Mouse (Mus musculus) erythroblast, embryonic 14.5 days (primary cell): ENCODE results near the gene Tmem132c. TPM values are rescaled to one million over a fixed set of nuclear protein-coding genes. Genes with fewer than 3 reads are reported as not detected.
"Not testable (repeated sequence)": the region's sequence is repeated elsewhere in the genome, so short reads cannot be mapped to it uniquely, and the experiment has no call there.

Source experiments
- H3K27me3 ChIP-seq: 2 replicates; pipeline ENCODE4 v1.6.1; 2012; ENCODE audit warnings: inconsistent platforms; ENCODE audit not compliant: control insufficient read depth
- H3K36me3 ChIP-seq: 2 replicates; pipeline ENCODE4 v1.6.1; 2012; ENCODE audit warnings: mild to moderate bottlenecking, inconsistent platforms; ENCODE audit not compliant: control insufficient read depth
- H3K4me1 ChIP-seq: 2 replicates; pipeline ENCODE4 v1.6.1; 2012; ENCODE audit warnings: inconsistent platforms; ENCODE audit not compliant: control insufficient read depth
- H3K4me3 ChIP-seq: replicated peaks from 2 replicates; pipeline ENCODE3; 2012; ENCODE audit warnings: moderate library complexity, mild to moderate bottlenecking, inconsistent platforms
- H3K9me3 ChIP-seq: 2 replicates; pipeline ENCODE4 v1.6.1; 2012; ENCODE audit warnings: low read length, inconsistent platforms, mixed read lengths; ENCODE audit not compliant: control insufficient read depth
- GATA1 ChIP-seq: IDR thresholded peaks from 2 replicates; pipeline ENCODE4 v1.6.1; 2012; ENCODE audit warnings: low read length, inconsistent platforms, mixed read lengths
- TAL1 ChIP-seq: IDR thresholded peaks from 3 replicates; pipeline ENCODE4 v1.6.1; 2012; ENCODE audit warnings: low read length, inconsistent platforms, mixed read lengths
- polyA plus RNA-seq: library from polyadenylated mRNA; stranded (reverse); fragments of >175 nt; gene quantifications from 2 replicates; pipeline ENCODE4 v1.2.3, GENCODE M21; 2012

Gene Tmem132c
- polyA plus RNA-seq, 1 experiment: not detected

DNA sequence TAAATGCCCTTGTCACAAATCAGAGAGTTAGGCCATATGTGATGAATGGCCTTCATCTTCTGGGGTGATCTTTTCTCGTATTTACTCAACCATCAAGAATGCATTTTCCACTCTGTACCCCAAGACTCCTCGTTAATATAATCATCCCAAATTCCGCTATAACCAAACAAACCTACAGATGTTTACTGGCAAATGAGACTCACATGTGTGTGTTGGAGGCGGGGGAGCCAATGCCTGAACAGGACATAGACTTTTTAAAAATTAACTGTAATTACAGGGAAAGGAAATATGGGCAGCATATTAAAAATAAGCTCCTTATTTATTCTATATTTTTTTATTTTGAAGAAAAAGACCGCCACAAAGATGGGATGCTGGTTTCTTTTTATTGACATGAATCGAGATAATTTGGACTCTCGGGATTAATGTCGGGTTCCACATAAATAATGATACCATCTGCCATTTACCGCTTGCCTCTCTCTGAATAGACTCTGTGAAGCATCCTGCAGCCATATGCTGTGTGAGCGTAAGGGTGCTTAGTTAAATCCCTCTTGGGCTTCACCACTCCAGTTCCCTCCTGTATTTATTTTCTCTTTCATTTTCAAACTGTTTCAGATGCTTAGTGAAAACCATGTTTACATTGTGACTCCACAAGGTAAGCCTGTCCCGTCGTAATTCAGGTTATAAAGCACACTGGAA is 105.6 kb downstream of the Tmem132c start:
- H3K27me3 ChIP-seq: no peaks in the 10 kb centered on the region
- TF ChIP-seq GATA1 (no peak), TAL1 (no peak)
- no peaks in the 10 kb centered on the region for H3K4me1 ChIP-seq
- H3K9me3 ChIP-seq: peaks cover 52% of the 10 kb centered on the region
- no peak overlapping the region for H3K4me3 ChIP-seq
- no peaks in the 10 kb centered on the region for H3K36me3 ChIP-seq

DNA sequence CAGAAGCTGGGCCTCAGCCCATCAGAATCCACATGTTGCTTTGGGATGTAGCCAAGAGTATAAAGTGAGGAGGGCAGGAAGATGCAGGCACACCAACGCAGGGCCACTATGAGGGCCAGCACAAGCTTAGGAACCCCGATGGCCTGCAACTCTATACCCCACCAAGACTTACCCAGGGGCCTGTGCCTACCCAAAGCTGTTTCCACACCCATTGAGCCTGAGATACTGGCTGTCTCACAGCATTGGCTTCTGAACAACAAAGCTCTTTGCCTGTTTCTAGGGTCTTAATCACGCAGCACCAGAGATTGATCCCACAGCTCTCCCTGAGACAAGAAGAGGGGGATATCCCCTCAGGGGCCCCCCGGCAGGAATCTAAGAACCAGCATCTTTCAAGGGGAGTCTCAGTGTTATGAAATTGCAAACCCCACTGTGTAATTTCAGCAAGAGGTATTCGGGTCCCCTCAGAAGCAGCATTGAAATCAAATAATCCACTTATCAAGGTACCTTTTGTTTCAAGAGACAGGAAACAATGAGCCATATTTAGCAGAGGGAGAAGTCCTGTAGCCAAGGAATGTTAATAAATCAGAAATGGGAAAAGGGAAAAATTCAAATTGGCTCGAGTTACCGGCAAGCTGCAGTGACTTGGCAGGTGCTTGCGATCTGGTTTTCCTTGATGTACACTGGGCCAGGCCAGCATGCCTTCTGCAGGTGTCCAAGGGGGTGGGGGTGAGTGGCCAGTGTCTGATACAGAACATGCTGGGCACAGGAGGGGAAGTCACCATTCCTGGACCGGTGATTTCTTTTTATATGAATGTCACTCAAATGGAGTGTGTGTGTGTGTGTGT is 107.8 kb downstream of the Tmem132c start:
- no peaks in the 10 kb centered on the region for H3K27me3 ChIP-seq
- H3K4me3 ChIP-seq: no peak overlapping the region
- TF ChIP-seq GATA1 (no peak), TAL1 (no peak)
- H3K4me1 ChIP-seq: no peaks in the 10 kb centered on the region
- peaks cover 51% of the 10 kb centered on the region for H3K9me3 ChIP-seq
- H3K36me3 ChIP-seq: no peaks in the 10 kb centered on the region

DNA sequence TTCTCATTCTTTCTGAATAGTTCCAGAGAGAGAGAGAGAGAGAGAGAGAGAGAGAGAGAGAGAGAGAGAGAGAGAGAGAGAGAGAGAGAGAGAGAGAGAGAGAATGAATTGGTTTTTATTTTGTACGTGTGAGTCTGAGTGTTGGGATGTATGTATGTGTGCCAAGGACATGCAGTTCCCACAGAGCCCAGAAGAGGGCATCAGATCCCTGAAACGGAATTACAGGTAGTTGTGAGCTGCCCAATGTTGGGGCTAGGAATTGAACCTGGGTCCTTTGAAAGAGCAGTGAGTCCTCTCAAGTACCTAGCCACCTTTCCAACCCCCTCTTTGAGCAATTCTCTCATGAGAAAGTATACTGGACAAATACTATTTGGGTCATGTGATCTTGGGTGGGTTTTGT is 111.4 kb downstream of the Tmem132c start:
- Histone ChIP-seq H3K9me3 (peaks cover 49% of the 10 kb centered on the region), H3K4me3 (no peak overlapping the region), H3K27me3 (no peaks in the 10 kb centered on the region), H3K36me3 (no peaks in the 10 kb centered on the region), H3K4me1 (no peaks in the 10 kb centered on the region)
- no peak for TF ChIP-seq GATA1
- no peak for TF ChIP-seq TAL1

DNA sequence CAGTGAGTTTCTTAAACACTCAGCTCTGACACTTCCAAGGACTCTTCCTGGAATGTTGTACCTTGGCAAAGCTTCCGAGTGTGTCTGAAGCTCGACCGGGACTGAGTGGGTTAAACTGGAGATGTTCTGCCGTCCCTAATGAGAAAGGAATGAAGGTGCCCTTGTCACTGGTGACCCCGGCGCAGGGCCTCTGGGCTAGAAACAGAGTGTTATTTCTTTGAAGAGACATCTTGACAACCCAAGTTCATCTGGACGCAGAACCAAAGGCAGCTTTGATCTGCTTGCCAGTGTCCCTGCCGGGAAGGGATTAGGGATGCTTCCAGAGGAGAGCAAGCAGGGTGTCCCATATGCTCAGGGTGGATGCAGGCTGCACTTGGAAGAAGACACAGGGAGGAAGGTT is 114.2 kb downstream of the Tmem132c start:
- peaks cover 51% of the 10 kb centered on the region for H3K9me3 ChIP-seq
- H3K4me1 ChIP-seq: no peaks in the 10 kb centered on the region
- H3K36me3 ChIP-seq: no peaks in the 10 kb centered on the region
- no peaks in the 10 kb centered on the region for H3K27me3 ChIP-seq
- TF ChIP-seq TAL1 (no peak), GATA1 (no peak)
- H3K4me3 ChIP-seq: no peak overlapping the region

DNA sequence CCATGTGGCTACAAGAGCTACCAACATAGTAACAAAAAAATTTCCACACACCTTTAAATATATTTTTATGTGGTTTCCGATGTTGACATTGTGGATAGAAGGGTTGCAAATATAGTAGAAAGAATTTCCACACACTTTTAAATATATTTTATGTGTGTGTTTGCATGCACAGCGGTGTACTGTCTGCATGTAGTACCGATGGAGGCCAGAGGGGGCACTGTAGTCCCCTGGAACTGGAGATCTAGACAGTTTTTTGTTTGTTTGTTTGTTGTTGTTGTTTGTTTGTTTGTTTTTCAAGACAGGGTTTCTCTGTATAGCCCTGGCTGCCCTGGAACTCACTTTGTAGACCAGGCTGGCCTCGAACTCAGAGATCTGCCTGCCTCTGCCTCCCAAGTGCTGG is 116.3 kb downstream of the Tmem132c start:
- H3K4me1 ChIP-seq, H3K4me3 ChIP-seq, H3K27me3 ChIP-seq, H3K36me3 ChIP-seq: not testable (repeated sequence)
- peaks cover 46% of the 10 kb centered on the region for H3K9me3 ChIP-seq

DNA sequence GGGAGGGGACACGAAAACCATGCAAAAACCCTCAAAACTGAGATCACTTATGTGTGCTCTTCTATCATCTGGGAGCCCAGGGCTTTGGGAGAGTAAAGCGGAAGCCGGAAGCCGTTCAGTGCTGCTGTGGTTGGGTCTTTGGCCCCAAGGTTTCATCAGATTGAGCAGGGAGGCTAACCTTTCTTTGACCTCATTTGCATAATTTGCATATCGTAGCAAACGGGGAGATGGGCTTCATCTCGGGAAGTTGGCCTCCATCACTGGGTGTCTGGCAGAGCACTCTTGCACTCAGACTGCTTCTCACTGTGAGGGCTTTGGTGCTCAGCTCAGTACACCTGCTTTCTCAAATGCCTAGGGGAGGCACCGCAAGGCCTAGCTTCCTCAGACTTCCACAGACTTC is 119.5 kb downstream of the Tmem132c start:
- H3K27me3 ChIP-seq: no peaks in the 10 kb centered on the region
- no peak overlapping the region for H3K4me3 ChIP-seq
- H3K36me3 ChIP-seq: no peaks in the 10 kb centered on the region
- H3K4me1 ChIP-seq: no peaks in the 10 kb centered on the region
- TF ChIP-seq TAL1 (no peak), GATA1 (no peak)
- peaks cover 47% of the 10 kb centered on the region for H3K9me3 ChIP-seq

DNA sequence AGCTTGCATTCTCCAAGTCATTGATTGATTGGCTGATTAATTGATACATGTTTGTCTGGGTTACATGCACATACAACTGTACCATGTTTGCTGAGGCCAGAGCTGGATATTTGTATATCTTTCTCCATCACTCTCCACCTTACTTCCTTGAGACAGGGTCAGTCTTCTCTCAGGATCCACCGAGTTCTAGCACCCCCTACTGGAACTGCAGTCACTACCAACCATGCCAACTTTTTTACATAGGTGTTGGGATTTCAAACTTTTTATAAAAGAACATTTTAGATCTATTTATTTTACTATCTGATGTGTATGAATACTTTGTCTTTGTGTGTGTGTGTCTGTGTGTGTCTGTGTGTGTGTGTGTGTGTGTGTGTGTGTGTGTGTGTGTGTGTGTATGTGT is 123.5 kb downstream of the Tmem132c start:
- Histone ChIP-seq H3K4me3 (no peak overlapping the region), H3K4me1 (no peaks in the 10 kb centered on the region), H3K36me3 (no peaks in the 10 kb centered on the region), H3K9me3 (peaks cover 46% of the 10 kb centered on the region), H3K27me3 (no peaks in the 10 kb centered on the region)
- TF ChIP-seq GATA1: no peak
- no peak for TF ChIP-seq TAL1

DNA sequence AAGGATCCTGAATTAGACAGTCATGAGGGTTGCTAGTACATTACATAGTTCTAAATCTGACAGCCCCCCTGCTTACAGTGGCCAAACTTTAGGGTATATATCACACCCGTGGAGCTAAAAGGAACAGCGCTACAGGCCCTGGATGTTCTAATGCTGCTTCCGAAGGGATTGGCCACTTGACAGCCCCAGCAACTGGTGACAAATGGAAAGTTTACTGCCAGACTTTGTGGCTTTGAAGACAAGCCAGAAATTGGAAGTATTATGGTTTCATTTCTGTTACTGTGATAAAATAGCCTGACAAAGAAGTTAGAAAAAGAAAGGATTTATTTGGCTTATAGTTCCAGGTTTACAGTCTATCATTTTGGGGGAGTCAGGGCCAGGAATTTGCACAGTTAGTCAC is 126.6 kb downstream of the Tmem132c start:
- H3K4me1 ChIP-seq: no peaks in the 10 kb centered on the region
- no peaks in the 10 kb centered on the region for H3K36me3 ChIP-seq
- TF ChIP-seq TAL1: no peak
- TF ChIP-seq GATA1: no peak
- peaks cover 45% of the 10 kb centered on the region for H3K9me3 ChIP-seq
- H3K27me3 ChIP-seq: no peaks in the 10 kb centered on the region
- H3K4me3 ChIP-seq: no peak overlapping the region

DNA sequence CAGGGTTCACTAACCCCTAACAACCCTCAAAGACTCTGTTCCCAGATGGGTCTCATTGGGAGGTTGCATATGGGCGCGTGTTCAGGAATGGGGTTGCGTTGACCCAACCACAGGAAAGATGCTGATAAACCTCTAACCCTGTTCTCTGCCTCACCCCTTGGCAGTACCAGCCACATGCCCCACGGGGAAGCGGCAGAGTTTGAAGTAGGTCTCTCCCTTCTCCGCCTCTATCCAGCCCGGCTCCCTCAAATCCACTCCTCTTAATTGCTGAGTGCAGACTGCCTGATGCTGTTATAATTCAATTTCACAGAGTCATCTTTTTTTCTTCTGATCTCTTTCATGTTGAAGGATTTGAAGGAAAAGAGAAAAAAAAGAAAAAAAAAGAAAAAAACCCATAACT is 128.2 kb downstream of the Tmem132c start:
- TF ChIP-seq TAL1 (no peak), GATA1 (no peak)
- Histone ChIP-seq H3K36me3 (no peaks in the 10 kb centered on the region), H3K4me3 (no peak overlapping the region), H3K9me3 (peaks cover 56% of the 10 kb centered on the region), H3K27me3 (no peaks in the 10 kb centered on the region), H3K4me1 (no peaks in the 10 kb centered on the region)
